8 mouse cellular contexts compared by ENCODE assay signal in the genomic region with DNA sequence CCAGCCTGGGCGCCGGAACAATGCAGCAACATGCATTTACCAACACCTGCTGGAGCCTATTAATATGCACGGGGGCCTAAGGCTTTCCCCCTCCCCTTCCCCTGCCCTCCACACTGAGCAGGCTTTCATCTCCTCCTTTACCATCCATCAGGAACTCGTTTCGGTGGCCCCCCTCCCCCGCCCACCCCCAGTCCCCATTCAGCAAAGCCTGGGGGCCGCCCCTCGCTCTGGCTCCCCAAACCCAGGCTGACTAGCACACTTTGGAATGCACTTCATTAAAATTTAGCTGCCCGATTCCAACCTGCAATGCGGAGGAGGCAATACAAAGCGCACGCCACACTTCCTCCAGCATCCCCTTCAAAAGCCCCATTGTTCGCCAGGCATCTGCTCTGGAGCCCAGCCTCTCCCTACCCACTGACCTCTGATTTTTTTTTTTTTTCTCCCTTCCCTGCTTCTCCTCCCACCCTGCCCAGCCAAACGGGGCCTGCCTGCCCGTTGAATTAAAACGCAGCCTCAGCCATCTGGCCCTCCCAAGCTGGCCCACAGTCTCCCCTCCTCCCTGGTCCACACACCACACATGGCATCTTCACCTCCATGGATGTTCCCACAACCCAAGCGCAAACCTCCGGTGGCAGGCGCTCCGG.
DNase-seq lines count a peak whose midpoint lies in the region; ATAC-seq and TF ChIP-seq lines count a peak whose summit lies in the region.

No protein-coding gene starts in this region.

- TF ChIP-seq POLR2A in thymus, adult 2 months (IDR thresholded peaks at IDR 0.05; ENCODE audit: control insufficient read depth, extremely low read depth, insufficient read depth, low read length, poor library complexity), result no peak

- peak overlapping the region; percentile 81 for H3K27ac ChIP-seq in heart, embryonic 10.5 days
- H3K27ac ChIP-seq in midbrain, embryonic 16.5 days (ENCODE audit: low read length), result peak overlapping the region; percentile 98
- no peak overlapping the region for H3K27ac ChIP-seq in thymus, adult 2 months (ENCODE audit: control insufficient read depth, insufficient read depth, low read length)

- intact Hi-C loops in heart, postnatal 36 days (cut with DNase I), result no loop called here

- peak; percentile 90 for ATAC-seq in midbrain, embryonic 16.5 days

- H3K9me3 ChIP-seq in heart, embryonic 10.5 days, result no peaks in the 10 kb centered on the region
- H3K9me3 ChIP-seq in midbrain, embryonic 16.5 days (replicated peaks; ENCODE audit: control insufficient read depth, low read length, poor library complexity, severe bottlenecking), result no peaks in the 10 kb centered on the region

- H3K4me3 ChIP-seq in heart, embryonic 10.5 days, result peak overlapping the region; percentile 56
- peak overlapping the region; percentile 64 for H3K4me3 ChIP-seq in midbrain, embryonic 16.5 days (ENCODE audit: low read depth, low read length)
- no peak overlapping the region for H3K4me3 ChIP-seq in thymus, adult 2 months (ENCODE audit: control insufficient read depth, insufficient read depth, low read length)

- H3K4me1 ChIP-seq in heart, embryonic 10.5 days, result peaks cover 36% of the 10 kb centered on the region
- H3K4me1 ChIP-seq in midbrain, embryonic 16.5 days (ENCODE audit: control insufficient read depth, insufficient read depth, low read length), result peaks cover 34% of the 10 kb centered on the region
- no peaks in the 10 kb centered on the region for H3K4me1 ChIP-seq in thymus, adult 2 months (replicated peaks; ENCODE audit: control insufficient read depth, insufficient read depth, low read length)

- H3K4me2 ChIP-seq in midbrain, embryonic 16.5 days (ENCODE audit: low read length), result peak overlapping the region; percentile 72

- 0 out of 2 replicates have a peak, but pooled peaks cover 6% of the 10 kb centered on the region for H3K27me3 ChIP-seq in heart, embryonic 10.5 days (ENCODE audit: insufficient read depth, poor library complexity, severe bottlenecking)
- H3K27me3 ChIP-seq in midbrain, embryonic 16.5 days (ENCODE audit: control insufficient read depth, insufficient read depth, low read depth, low read length), result no peaks in the 10 kb centered on the region
- H3K27me3 ChIP-seq in thymus, adult 2 months (ENCODE audit: control insufficient read depth, insufficient read depth, low read length), result no peaks in the 10 kb centered on the region

- H3K36me3 ChIP-seq in heart, embryonic 10.5 days, result no peaks in the 10 kb centered on the region
- no peaks in the 10 kb centered on the region for H3K36me3 ChIP-seq in midbrain, embryonic 16.5 days (ENCODE audit: control insufficient read depth, insufficient read depth, low read length)
- H3K36me3 ChIP-seq in thymus, adult 2 months (ENCODE audit: control insufficient read depth, insufficient read depth, low read length), result no peaks in the 10 kb centered on the region

- peak overlapping the region; percentile 83 for H3K9ac ChIP-seq in midbrain, embryonic 16.5 days (ENCODE audit: low read depth, low read length)

- 3% methylated on average over 20 of the region's 20 CpGs for WGBS in heart, embryonic 10.5 days
- WGBS in midbrain, embryonic 16.5 days, result under 1% methylated on average over 20 of the region's 20 CpGs
- WGBS in thymus, adult 2 months, result 14% methylated on average over 20 of the region's 20 CpGs

- peak; percentile 82 for DNase-seq in heart, embryonic 10.5 days (ENCODE audit: low spot score)
- no peak for DNase-seq in heart, postnatal 36 days
- DNase-seq in cerebellum, adult 9-10 months, result peak; percentile 83
- peak; percentile 91 for DNase-seq in forelimb bud, embryonic 11.5 days (ENCODE audit: low read depth, low spot score)
- DNase-seq in layer of hippocampus, postnatal 10 days (ENCODE audit: low spot score in 2 of 2), result peak; percentile 55 to 70
- DNase-seq in thymus, postnatal 4 days, result no peak
- no peak for DNase-seq in thymus, adult 2 months

- no peak for TF ChIP-seq CTCF in thymus, adult 2 months (IDR thresholded peaks at IDR 0.05; ENCODE audit: borderline replicate concordance, control insufficient read depth, extremely low read depth, insufficient read depth, low read length, poor library complexity)

Comparison
In these comparisons a context has a peak if more than half of its experiments do, and no peak if none do; other contexts are left out.
1. DNase-seq: peak in heart, embryonic 10.5 days (single experiment), cerebellum, adult 9-10 months (single experiment), forelimb bud, embryonic 11.5 days (single experiment) and layer of hippocampus, postnatal 10 days (2 of 2); none in heart, postnatal 36 days (0 of 2), thymus, postnatal 4 days (single experiment) and thymus, adult 2 months (single experiment).